Mouse (Mus musculus): ENCODE results near the gene Adgrg6.

Adgrg6 gene

GRCm38 (mm10) chr10:14491838-14492237, 53.6 kb downstream of the Adgrg6 start:
- no peak for DNase-seq (ENCODE audit: low spot score)

GRCm38 (mm10) chr10:14483257-14483656, 62.2 kb downstream of the Adgrg6 start:
- DNase-seq (ENCODE audit: low spot score), result no peak

- DNase-seq (ENCODE audit: low spot score), result peak; percentile 33
Observed at GRCm38 (mm10) chr10:14482483-14482882, 63.0 kb downstream of the Adgrg6 start.

- DNase-seq (ENCODE audit: low spot score), result no peak
Observed at GRCm38 (mm10) chr10:14480928-14481327, 64.5 kb downstream of the Adgrg6 start.

- DNase-seq (ENCODE audit: low spot score), result peak; percentile 8
Observed at GRCm38 (mm10) chr10:14476393-14476792, 69.1 kb downstream of the Adgrg6 start.

- DNase-seq (ENCODE audit: low spot score), result no peak
Observed at GRCm38 (mm10) chr10:14475641-14476040, 69.8 kb downstream of the Adgrg6 start.

GRCm38 (mm10) chr10:14474541-14475305, 70.7 kb downstream of the Adgrg6 start:
- DNase-seq (ENCODE audit: low spot score), result no peak

- DNase-seq (ENCODE audit: low spot score), result no peak
Observed at GRCm38 (mm10) chr10:14471039-14471550, 74.4 kb downstream of the Adgrg6 start.

- DNase-seq (ENCODE audit: low spot score), result no peak
Observed at GRCm38 (mm10) chr10:14468623-14469022, 76.8 kb downstream of the Adgrg6 start.

- DNase-seq (ENCODE audit: low spot score), result peak; percentile 30
Observed at GRCm38 (mm10) chr10:14463796-14464511, 81.5 kb downstream of the Adgrg6 start.

GRCm38 (mm10) chr10:14460933-14461514, 84.4 kb downstream of the Adgrg6 start:
- no peak for DNase-seq (ENCODE audit: low spot score)

GRCm38 (mm10) chr10:14460252-14460932, 85.1 kb downstream of the Adgrg6 start:
- peak; percentile 13 for DNase-seq (ENCODE audit: low spot score)

GRCm38 (mm10) chr10:14459819-14460218, 85.6 kb downstream of the Adgrg6 start:
- DNase-seq (ENCODE audit: low spot score), result no peak

GRCm38 (mm10) chr10:14459330-14459729, 86.1 kb downstream of the Adgrg6 start:
- no peak for DNase-seq (ENCODE audit: low spot score)

GRCm38 (mm10) chr10:14454481-14454880, 91.0 kb downstream of the Adgrg6 start:
- no peak for DNase-seq (ENCODE audit: low spot score)

- DNase-seq (ENCODE audit: low spot score), result peak; percentile 54
Observed at GRCm38 (mm10) chr10:14451811-14452210, 93.6 kb downstream of the Adgrg6 start.

GRCm38 (mm10) chr10:14450073-14450472, 95.4 kb downstream of the Adgrg6 start:
- DNase-seq (ENCODE audit: low spot score), result peak; percentile 14

- DNase-seq (ENCODE audit: low spot score), result no peak
Observed at GRCm38 (mm10) chr10:14445590-14446291, 99.7 kb downstream of the Adgrg6 start.

GRCm38 (mm10) chr10:14440860-14441579, 104.4 kb downstream of the Adgrg6 start:
- no peak for DNase-seq (ENCODE audit: low spot score)

- DNase-seq (ENCODE audit: low spot score), result peak; percentile 62
Observed at GRCm38 (mm10) chr10:14404070-14404469, 141.4 kb downstream of the Adgrg6 start.

- DNase-seq (ENCODE audit: low spot score), result no peak
Observed at GRCm38 (mm10) chr10:14401744-14402143, 143.7 kb downstream of the Adgrg6 start.
